Mouse (Mus musculus) lung, postnatal 36 days (tissue): ENCODE data around the gene Bhlhe23.

Experiments used
- DNase-seq: peaks from one replicate; pipeline ENCODE4 v3.0.0; 2022; ENCODE audit warnings: mixed read lengths

The Bhlhe23 gene

GRCm38 (mm10) chr2:180776793-180777192, at the start of gene Bhlhe23:
TSS of gene Bhlhe23 (minus strand) at chr2:180776900.
- no peak for DNase-seq

- no peak for DNase-seq
These were observed 48.6 kb upstream of the Bhlhe23 start for GRCm38 (mm10) chr2:180825147-180825941.

GRCm38 (mm10) chr2:180824724-180825123, 48.0 kb upstream of the Bhlhe23 start:
- no peak for DNase-seq

- no peak for DNase-seq
These were observed 47.4 kb upstream of the Bhlhe23 start for GRCm38 (mm10) chr2:180824061-180824460.

- peak; percentile 13 for DNase-seq
These were observed 45.8 kb upstream of the Bhlhe23 start for GRCm38 (mm10) chr2:180822476-180822875.

GRCm38 (mm10) chr2:180819504-180819903, 42.8 kb upstream of the Bhlhe23 start:
- DNase-seq = no peak

GRCm38 (mm10) chr2:180816440-180817065, 39.9 kb upstream of the Bhlhe23 start:
- DNase-seq = no peak

- no peak for DNase-seq
These were observed 37.4 kb upstream of the Bhlhe23 start for GRCm38 (mm10) chr2:180813982-180814568.

- no peak for DNase-seq
These were observed 34.3 kb upstream of the Bhlhe23 start for GRCm38 (mm10) chr2:180811002-180811401.

GRCm38 (mm10) chr2:180809510-180809909, 32.8 kb upstream of the Bhlhe23 start:
- no peak for DNase-seq

- DNase-seq = no peak
These were observed 29.3 kb upstream of the Bhlhe23 start for GRCm38 (mm10) chr2:180805966-180806365.

GRCm38 (mm10) chr2:180796008-180796407, 19.3 kb upstream of the Bhlhe23 start:
- no peak for DNase-seq

- no peak for DNase-seq
These were observed 18.9 kb upstream of the Bhlhe23 start for GRCm38 (mm10) chr2:180795597-180795996.

GRCm38 (mm10) chr2:180794422-180794821, 17.7 kb upstream of the Bhlhe23 start:
- DNase-seq = no peak

- peak; percentile 49 for DNase-seq
These were observed 15.0 kb upstream of the Bhlhe23 start for GRCm38 (mm10) chr2:180791674-180792073.

- DNase-seq = no peak
These were observed 12.1 kb upstream of the Bhlhe23 start for GRCm38 (mm10) chr2:180788843-180789242.

- no peak for DNase-seq
These were observed 11.7 kb upstream of the Bhlhe23 start for GRCm38 (mm10) chr2:180788386-180788785.

GRCm38 (mm10) chr2:180787566-180788232, 11.0 kb upstream of the Bhlhe23 start:
- no peak for DNase-seq

GRCm38 (mm10) chr2:180786732-180787131, 10.0 kb upstream of the Bhlhe23 start:
- DNase-seq = peak; percentile 53

GRCm38 (mm10) chr2:180780282-180780681, 3.6 kb upstream of the Bhlhe23 start:
- no peak for DNase-seq

- DNase-seq = peak; percentile 56
These were observed 2.8 kb upstream of the Bhlhe23 start for GRCm38 (mm10) chr2:180779226-180780104.

GRCm38 (mm10) chr2:180775641-180776040, 1.1 kb downstream of the Bhlhe23 start:
- DNase-seq = no peak
